Mouse (Mus musculus): ENCODE measurements around the gene Cacng8.

DNA sequence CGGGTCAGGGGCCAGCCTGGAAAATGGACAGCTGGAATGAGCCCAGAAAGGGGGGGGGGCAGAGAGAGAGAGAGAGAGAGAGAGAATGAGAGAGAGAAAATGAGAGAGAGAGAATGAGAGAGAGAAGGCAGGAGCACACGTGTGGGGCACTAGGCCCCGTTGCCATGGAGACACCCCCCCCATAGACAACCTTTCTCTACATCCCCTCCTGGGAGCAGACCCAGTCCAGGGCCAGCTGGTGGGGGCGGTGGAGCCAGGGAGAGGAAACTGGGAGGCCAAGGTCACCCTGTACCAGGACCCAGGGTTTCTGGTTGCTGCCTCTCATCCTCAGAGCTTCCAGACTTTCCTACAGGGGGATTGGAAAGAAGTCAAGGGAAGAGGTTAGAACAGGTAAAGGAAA, 1.3 kb downstream of the Cacng8 start:
- TF ChIP-seq GATA1 (IDR thresholded peaks at IDR 0.05; ENCODE audit: borderline replicate concordance, low read length) (no peak), FLI1 (IDR thresholded peaks at IDR 0.05; ENCODE audit: low read length) (no peak)

All from megakaryocyte, embryonic 14.5 days (primary cell).